Mouse (Mus musculus): ENCODE data around the gene Dapk2. TPM values are rescaled to one million over a fixed set of nuclear protein-coding genes. Genes with fewer than 3 reads are reported as not detected.

Gene Dapk2
- polyA plus RNA-seq, 2 experiments: 11.7 to 25.2 TPM

DNA sequence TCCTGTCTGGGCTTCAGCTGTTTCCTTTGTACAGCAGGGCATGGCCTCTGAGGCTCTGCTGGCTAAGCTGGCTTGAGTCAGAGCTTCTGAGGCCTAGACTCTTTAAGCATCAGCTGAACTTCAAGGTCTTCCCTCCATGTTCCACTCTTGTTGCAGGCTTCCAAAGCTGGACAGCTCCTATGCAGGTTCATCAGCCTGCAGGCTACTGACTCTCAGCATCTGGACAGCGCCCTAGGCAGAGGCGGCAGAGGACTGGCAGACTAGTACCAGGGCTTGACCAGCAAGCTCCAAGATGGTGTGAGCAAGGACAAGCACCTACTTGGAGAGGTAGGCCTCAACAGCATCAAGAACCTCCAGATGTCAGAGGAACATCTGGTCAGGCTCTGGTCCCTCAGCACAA lies 149.3 kb downstream of the Dapk2 start:
- no peak overlapping the region for H3K4me3 ChIP-seq (ENCODE audit: insufficient read depth in 1 of 2, low read depth in 2 of 2, low read length in 2 of 2)
- TF ChIP-seq CTCF (IDR thresholded peaks at IDR 0.05; ENCODE audit: low read depth) (no peak), EP300 (IDR thresholded peaks at IDR 0.05; ENCODE audit: low read depth) (no peak)
- no peaks in the 10 kb centered on the region for H3K36me3 ChIP-seq (replicated peaks; ENCODE audit: control insufficient read depth, insufficient read depth, low read depth)
- H3K27me3 ChIP-seq (ENCODE audit: control insufficient read depth, insufficient read depth, low read length): no peaks in the 10 kb centered on the region; the same call in 1 of the 2 replicates
- no peak overlapping the region for H3K27ac ChIP-seq
- no peak overlapping the region for H3K9ac ChIP-seq (replicated peaks)
- ATAC-seq (ENCODE audit: insufficient read depth) (no peak), DNase-seq (ENCODE audit: low read depth in 3 of 3, low spot score in 3 of 3) (peak; percentile 41 to 46 (median 45))
- H3K4me1 ChIP-seq (replicated peaks; ENCODE audit: control insufficient read depth in 2 of 2, insufficient read depth in 2 of 2, low read length in 1 of 2): peaks cover 5 to 12% of the 10 kb centered on the region in 2 experiments
- no peak overlapping the region for H3K4me2 ChIP-seq (ENCODE audit: low read depth)
- 16% methylated on average over 2 of the region's 2 CpGs for WGBS (ENCODE audit: insufficient replicate concordance)
- no peaks in the 10 kb centered on the region for H3K9me3 ChIP-seq (ENCODE audit: control insufficient read depth, low read length)

DNA sequence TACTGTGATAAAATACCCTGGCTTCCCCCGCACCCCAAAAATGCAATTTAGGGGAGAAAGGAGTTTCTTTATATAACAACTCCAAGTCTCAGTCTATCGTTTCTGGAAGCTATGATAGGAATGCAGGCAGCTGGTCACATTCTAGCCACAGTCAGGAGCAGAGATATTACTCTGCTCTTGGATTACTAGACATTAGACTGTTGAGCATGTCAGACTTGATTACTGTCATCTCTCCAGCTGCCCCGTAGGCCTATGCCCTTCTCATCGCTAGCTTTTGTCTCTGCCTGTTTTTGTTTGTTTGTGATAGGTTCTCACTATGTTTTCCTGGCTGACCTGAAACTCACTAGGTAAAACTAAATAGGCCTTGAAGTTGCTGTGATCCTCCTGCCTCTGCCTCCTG lies 150.7 kb downstream of the Dapk2 start:
- DNase-seq (ENCODE audit: low read depth in 3 of 3, low spot score in 3 of 3) (no peak), ATAC-seq (ENCODE audit: insufficient read depth) (no peak)
- 73% methylated on average over 4 of the region's 4 CpGs for WGBS (ENCODE audit: insufficient replicate concordance)
- Histone ChIP-seq H3K4me3 (ENCODE audit: insufficient read depth in 1 of 2, low read depth in 2 of 2, low read length in 2 of 2) (no peak overlapping the region), H3K9ac (replicated peaks) (no peak overlapping the region), H3K4me2 (ENCODE audit: low read depth) (no peak overlapping the region), H3K4me1 (replicated peaks; ENCODE audit: control insufficient read depth in 2 of 2, insufficient read depth in 2 of 2, low read length in 1 of 2) (peaks cover 5 to 12% of the 10 kb centered on the region in 2 experiments), H3K9me3 (ENCODE audit: control insufficient read depth, low read length) (no peaks in the 10 kb centered on the region), H3K27ac (no peak overlapping the region), H3K27me3 (ENCODE audit: control insufficient read depth, insufficient read depth, low read length) (no peaks in the 10 kb centered on the region; the same call in 1 of the 2 replicates), H3K36me3 (replicated peaks; ENCODE audit: control insufficient read depth, insufficient read depth, low read depth) (no peaks in the 10 kb centered on the region)
- TF ChIP-seq CTCF (IDR thresholded peaks at IDR 0.05; ENCODE audit: low read depth) (no peak), EP300 (IDR thresholded peaks at IDR 0.05; ENCODE audit: low read depth) (no peak)

- DNase-seq (ENCODE audit: low read depth in 3 of 3, low spot score in 3 of 3): no peak
- Histone ChIP-seq H3K9ac (replicated peaks) (no peak overlapping the region), H3K9me3 (ENCODE audit: control insufficient read depth, low read length) (no peaks in the 10 kb centered on the region), H3K27ac (no peak overlapping the region), H3K36me3 (replicated peaks; ENCODE audit: control insufficient read depth, insufficient read depth, low read depth) (no peaks in the 10 kb centered on the region), H3K27me3 (ENCODE audit: control insufficient read depth, insufficient read depth, low read length) (no peaks in the 10 kb centered on the region), H3K4me1 (replicated peaks; ENCODE audit: control insufficient read depth in 2 of 2, insufficient read depth in 2 of 2, low read length in 1 of 2) (no peaks in the 10 kb centered on the region), H3K4me2 (ENCODE audit: low read depth) (no peak overlapping the region), H3K4me3 (ENCODE audit: insufficient read depth in 1 of 2, low read depth in 2 of 2, low read length in 2 of 2) (no peak overlapping the region)
- ATAC-seq (ENCODE audit: insufficient read depth): no peak
- 45% methylated on average over 3 of the region's 3 CpGs for WGBS (ENCODE audit: insufficient replicate concordance)
- no peak for TF ChIP-seq EP300 (IDR thresholded peaks at IDR 0.05; ENCODE audit: low read depth)
These were observed 153.4 kb downstream of the Dapk2 start for GRCm38 (mm10) chr9:66311458-66311857.

DNA sequence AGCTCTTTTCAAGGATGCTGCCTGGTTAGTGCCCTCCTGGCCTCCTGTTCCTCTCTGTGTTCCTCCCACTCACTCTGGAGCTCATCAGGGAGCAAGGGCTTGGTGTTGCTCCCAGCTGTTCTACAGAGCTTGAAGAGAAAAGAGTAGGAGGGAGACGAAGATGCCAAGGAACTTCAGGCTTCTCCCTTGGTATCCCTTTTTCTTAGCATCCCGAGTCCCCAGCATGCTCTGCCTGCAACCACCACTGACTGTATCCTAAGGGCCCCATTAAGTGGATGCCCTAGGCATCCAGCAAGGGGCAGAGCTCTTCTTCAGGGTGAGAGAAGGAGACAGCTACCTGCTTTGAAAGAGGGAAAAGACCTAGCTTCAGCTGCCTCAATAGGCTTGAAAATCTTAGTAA lies 158.6 kb downstream of the Dapk2 start:
- Histone ChIP-seq H3K4me1 (replicated peaks; ENCODE audit: control insufficient read depth in 2 of 2, insufficient read depth in 2 of 2, low read length in 1 of 2) (no peaks in the 10 kb centered on the region), H3K27me3 (ENCODE audit: control insufficient read depth, insufficient read depth, low read length) (no peaks in the 10 kb centered on the region), H3K9me3 (ENCODE audit: control insufficient read depth, low read length) (no peaks in the 10 kb centered on the region), H3K4me3 (ENCODE audit: insufficient read depth in 1 of 2, low read depth in 2 of 2, low read length in 2 of 2) (no peak overlapping the region), H3K9ac (replicated peaks) (no peak overlapping the region), H3K4me2 (ENCODE audit: low read depth) (no peak overlapping the region), H3K27ac (no peak overlapping the region), H3K36me3 (replicated peaks; ENCODE audit: control insufficient read depth, insufficient read depth, low read depth) (no peaks in the 10 kb centered on the region)
- ATAC-seq (ENCODE audit: insufficient read depth) (no peak), DNase-seq (ENCODE audit: low read depth in 3 of 3, low spot score in 3 of 3) (no peak)
- TF ChIP-seq EP300 (IDR thresholded peaks at IDR 0.05; ENCODE audit: low read depth): no peak
- TF ChIP-seq CTCF (IDR thresholded peaks at IDR 0.05; ENCODE audit: low read depth): no peak
- WGBS (ENCODE audit: insufficient replicate concordance): 36% methylated on average over 2 of the region's 2 CpGs

Other genes starting within 250 kb of the Dapk2 start
- gene Trip4, start 249.4 kb upstream of the Dapk2 start, polyA plus RNA-seq (2012; rRNA removed): 2.2 and 4.6 TPM in 2 replicates
- gene Trip4, start 249.4 kb upstream of the Dapk2 start, polyA plus RNA-seq (2014; fragmentation: Nextera tagmentation; extraction: Ambion mirVana): 9.9 and 10.2 TPM in 2 replicates
- gene Csnk1g1, start 249.3 kb upstream of the Dapk2 start, polyA plus RNA-seq (2012; rRNA removed): 1.6 and 2.5 TPM in 2 replicates
- 3.5 and 3.7 TPM in 2 replicates for gene Csnk1g1, start 249.3 kb upstream of the Dapk2 start, polyA plus RNA-seq (2014; fragmentation: Nextera tagmentation; extraction: Ambion mirVana)
- gene Ppib, start 98.0 kb upstream of the Dapk2 start, polyA plus RNA-seq (2012; rRNA removed): 190 and 276 TPM in 2 replicates
- gene Ppib, start 98.0 kb upstream of the Dapk2 start, polyA plus RNA-seq (2014; fragmentation: Nextera tagmentation; extraction: Ambion mirVana): 422 and 434 TPM in 2 replicates
- 26.7 and 32.8 TPM in 2 replicates for gene Snx22, start 88.5 kb upstream of the Dapk2 start, polyA plus RNA-seq (2012; rRNA removed)
- gene Snx22, start 88.5 kb upstream of the Dapk2 start, polyA plus RNA-seq (2014; fragmentation: Nextera tagmentation; extraction: Ambion mirVana): 25.4 and 26.5 TPM in 2 replicates
- gene Snx1, start 31.6 kb upstream of the Dapk2 start, polyA plus RNA-seq (2012; rRNA removed): 31.8 and 47.7 TPM in 2 replicates
- 66.0 and 68.3 TPM in 2 replicates for gene Snx1, start 31.6 kb upstream of the Dapk2 start, polyA plus RNA-seq (2014; fragmentation: Nextera tagmentation; extraction: Ambion mirVana)
- gene Ciao2a, start 31.6 kb upstream of the Dapk2 start, polyA plus RNA-seq (2012; rRNA removed): 32.3 and 50.1 TPM in 2 replicates
- 129 and 132 TPM in 2 replicates for gene Ciao2a, start 31.6 kb upstream of the Dapk2 start, polyA plus RNA-seq (2014; fragmentation: Nextera tagmentation; extraction: Ambion mirVana)
- gene Herc1, start 192.2 kb downstream of the Dapk2 start, polyA plus RNA-seq (2012; rRNA removed): 18.8 and 23.9 TPM in 2 replicates
- 25.0 and 25.7 TPM in 2 replicates for gene Herc1, start 192.2 kb downstream of the Dapk2 start, polyA plus RNA-seq (2014; fragmentation: Nextera tagmentation; extraction: Ambion mirVana)

Data from liver, embryonic 14.5 days (tissue).